Mouse (Mus musculus): ENCODE results near the gene Tlk2.

Tlk2 gene

GRCm38 (mm10) chr11:105161411-105161810 lies 17.2 kb upstream of the Tlk2 start:
- no peak for DNase-seq (ENCODE audit: low read depth, low spot score)

DNA sequence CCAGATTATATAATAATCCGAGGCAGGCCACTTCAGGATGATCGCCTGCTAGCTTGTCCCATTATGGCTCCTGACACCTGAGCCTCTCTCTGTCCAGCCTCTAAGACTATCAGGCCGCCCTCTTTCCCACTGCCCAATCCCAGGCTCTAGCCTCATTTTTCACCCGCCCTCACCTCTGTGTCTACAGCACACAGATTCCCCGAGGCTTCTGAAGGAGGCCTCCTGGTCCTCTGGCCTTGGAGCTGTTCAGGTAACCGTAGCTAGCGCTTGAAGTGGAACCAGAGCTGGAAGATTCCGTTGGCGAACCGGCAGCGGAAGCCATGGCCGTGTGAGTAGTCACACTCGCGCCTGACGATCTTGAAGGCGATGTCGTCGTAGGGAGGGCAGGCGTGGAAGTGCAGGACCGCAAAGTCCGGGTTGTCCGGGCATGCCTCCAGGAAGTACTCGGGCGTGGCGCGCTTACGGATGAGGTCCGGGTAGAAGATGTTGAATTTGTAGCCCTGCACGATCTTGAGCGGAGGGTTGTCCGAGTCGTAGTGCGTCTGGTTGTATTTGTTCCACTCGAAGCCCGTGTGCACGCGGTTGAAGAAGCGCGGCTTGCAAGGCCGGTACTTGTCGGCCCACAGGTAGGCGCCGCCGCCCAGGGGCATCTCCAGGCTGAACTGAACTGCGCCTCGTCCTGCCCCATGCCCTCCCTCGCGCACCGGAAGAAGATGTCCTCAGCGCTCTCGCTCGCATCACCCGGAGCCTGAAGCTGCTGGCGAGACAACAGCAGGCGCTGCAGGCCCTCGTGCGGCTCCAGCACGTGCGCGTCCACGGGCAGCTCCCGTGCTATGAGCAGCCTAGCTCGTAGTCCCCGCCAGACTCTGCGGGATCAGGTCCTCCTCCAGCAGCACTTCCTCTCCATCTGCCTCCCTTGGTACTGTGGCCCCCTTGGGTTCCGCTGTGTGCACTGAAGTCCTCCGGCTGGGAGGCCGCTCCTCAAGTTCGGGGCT lies 13.8 kb upstream of the Tlk2 start:
- no peak for DNase-seq (ENCODE audit: low read depth, low spot score)

- DNase-seq (ENCODE audit: low read depth, low spot score): no peak
These were observed 11.8 kb upstream of the Tlk2 start for GRCm38 (mm10) chr11:105166780-105167179.

GRCm38 (mm10) chr11:105179523-105179922 lies 916 bp downstream of the Tlk2 start:
- no peak for DNase-seq (ENCODE audit: low read depth, low spot score)

DNA sequence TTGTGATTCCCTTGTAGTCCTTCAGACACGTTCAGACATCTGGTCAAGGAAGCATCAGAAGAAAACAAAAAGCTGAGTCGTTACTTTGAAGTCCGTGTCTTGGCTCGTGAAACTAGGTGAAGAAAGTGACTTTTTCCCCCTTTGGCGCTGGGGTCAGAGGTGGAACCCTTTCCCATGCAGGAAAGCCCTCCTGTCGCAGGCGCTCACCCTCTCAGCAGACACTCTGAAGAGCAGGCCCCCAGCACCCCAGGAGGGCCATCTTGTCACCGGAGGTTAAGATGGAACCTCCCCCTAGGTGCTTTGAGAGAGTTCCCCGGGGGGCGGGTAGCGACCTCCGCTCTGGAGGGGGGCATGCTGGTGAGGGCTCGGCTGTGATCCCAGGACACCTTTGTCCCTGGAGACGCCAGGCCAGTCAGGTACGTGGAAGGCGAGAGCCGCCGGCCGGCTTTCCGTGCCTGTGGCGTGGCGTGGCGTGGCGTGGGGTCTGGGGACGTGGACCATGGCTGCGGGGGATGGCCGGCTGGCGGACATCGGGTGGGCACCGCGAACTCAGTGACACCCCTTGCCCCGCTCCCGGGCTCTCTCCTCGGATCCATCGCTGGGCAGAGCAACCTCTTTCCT lies 2.0 kb downstream of the Tlk2 start:
- DNase-seq (ENCODE audit: low read depth, low spot score): no peak

- peak; percentile 84 for DNase-seq (ENCODE audit: low read depth, low spot score)
These were observed 2.6 kb downstream of the Tlk2 start for GRCm38 (mm10) chr11:105181126-105181637.

GRCm38 (mm10) chr11:105181689-105182460 lies 3.3 kb downstream of the Tlk2 start:
- no peak for DNase-seq (ENCODE audit: low read depth, low spot score)

DNA sequence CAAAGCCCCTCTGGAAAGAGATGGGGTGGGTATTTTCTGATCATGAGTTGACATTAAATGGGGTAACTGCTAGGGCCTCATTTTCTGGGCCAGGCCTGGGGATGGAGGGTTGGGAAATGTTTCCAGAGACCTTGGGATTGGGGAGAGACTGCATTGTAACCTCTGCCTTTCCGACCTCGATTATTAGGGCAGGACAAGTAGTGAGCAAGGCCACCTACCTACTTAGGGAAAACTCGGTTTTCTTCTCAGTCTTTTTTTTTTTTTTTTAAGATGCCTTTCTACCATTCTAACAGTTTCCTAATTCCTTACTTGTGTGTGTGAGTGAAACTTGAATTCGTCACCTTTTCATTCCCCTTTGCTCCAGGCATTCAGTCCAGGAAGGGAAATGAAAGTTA lies 3.9 kb downstream of the Tlk2 start:
- no peak for DNase-seq (ENCODE audit: low read depth, low spot score)

GRCm38 (mm10) chr11:105184678-105185077 lies 6.1 kb downstream of the Tlk2 start:
- DNase-seq (ENCODE audit: low read depth, low spot score): no peak

DNA sequence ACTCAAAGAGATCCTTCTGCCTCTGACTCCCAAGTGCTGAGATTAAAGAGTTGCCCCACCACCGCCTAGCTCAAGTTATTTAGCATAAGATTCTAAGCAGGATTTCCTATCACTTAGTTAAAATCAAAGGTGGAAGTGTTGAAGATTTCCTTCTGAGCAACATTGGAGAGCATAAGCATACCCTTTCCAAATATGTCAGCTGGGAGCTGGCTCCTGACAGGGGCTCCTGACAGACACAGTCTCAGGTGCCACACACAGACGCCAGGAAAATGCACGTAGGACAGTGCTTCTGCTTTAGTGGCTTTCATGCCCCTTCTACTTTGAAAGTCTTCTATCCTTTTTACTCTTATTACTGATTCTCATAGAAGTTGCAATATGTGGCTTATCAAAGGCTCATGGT lies 13.6 kb downstream of the Tlk2 start:
- DNase-seq (ENCODE audit: low read depth, low spot score): no peak

DNA sequence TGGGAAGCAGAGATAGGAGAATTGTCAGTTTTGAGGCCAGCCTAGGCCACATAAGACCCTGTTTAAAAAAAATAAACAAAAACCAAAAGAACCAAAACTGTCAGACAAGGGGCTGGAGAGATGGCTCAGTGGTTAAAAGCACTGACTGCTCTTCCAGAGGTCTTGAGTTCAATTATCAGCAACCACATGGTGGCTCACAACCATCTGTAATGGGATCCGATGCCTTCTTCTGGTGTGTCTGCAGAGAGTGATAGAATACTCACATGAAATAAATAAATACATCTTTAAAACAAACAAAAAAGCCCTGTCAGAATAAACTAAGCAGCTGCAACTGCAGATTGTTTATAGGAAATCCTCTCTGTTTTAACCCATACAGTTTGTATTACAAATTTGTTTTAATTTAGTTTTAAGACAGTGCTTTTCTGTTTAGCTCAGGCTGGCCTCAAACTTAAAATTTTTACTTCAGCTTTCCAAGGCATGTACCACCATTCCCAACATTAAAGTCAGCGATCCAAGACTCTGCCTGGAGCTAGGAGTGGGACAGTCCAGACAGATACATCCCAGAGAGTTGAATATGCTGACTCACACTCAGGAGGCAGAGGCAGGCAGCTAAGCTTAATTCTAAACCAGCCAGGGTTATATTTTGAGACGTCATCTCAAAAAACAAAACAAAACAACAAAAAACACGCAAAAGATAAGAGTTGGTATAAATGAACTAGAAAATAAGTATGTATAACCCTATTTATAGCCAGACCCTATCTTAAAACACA lies 18.5 kb downstream of the Tlk2 start:
- no peak for DNase-seq (ENCODE audit: low read depth, low spot score)

DNA sequence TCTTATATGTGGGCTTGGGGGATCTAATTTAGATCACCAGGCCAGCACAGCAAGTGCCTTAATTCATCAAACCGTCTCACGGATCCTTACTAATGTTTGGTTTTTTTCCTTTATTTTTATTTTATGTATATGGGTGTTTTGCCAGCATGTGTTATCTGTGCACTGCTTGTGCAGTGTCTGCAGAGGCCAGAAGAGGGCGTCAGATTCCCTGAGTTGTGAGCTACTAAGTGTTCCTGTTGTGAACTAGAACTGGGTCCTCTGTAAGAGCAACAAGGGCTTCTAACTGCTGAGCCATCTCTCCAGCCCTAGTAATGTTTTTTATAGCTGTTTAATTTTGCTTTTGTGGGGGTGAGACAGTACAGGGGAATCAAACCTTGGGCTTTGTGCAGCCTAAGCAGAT lies 23.8 kb downstream of the Tlk2 start:
- DNase-seq (ENCODE audit: low read depth, low spot score): no peak

GRCm38 (mm10) chr11:105210007-105210406 lies 31.4 kb downstream of the Tlk2 start:
- DNase-seq (ENCODE audit: low read depth, low spot score): no peak

- no peak for DNase-seq (ENCODE audit: low read depth, low spot score)
These were observed 35.6 kb downstream of the Tlk2 start for GRCm38 (mm10) chr11:105214257-105214656.

GRCm38 (mm10) chr11:105217771-105218170 lies 39.2 kb downstream of the Tlk2 start:
- no peak for DNase-seq (ENCODE audit: low read depth, low spot score)

- no peak for DNase-seq (ENCODE audit: low read depth, low spot score)
These were observed 55.9 kb downstream of the Tlk2 start for GRCm38 (mm10) chr11:105234501-105234900.

- no peak for DNase-seq (ENCODE audit: low read depth, low spot score)
These were observed 62.4 kb downstream of the Tlk2 start for GRCm38 (mm10) chr11:105240991-105241390.

- DNase-seq (ENCODE audit: low read depth, low spot score): no peak
These were observed 67.8 kb downstream of the Tlk2 start for GRCm38 (mm10) chr11:105246369-105246768.

DNA sequence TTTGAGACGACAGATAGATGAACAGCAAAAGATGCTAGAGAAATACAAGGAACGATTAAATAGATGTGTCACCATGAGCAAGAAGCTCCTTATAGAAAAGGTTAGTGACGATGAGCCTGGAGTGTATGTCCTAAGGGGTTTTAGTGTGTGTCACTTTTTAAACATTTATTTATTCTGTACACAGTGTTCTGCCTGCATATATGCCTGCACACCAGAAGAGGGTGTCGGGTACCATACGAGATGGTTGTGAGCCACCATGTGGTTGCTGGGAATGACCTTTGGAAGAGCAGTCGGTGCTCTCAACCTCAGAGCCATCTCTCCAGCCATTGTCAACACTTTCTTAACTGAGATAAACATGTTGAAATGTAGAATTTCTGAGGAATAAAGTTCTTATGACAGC lies 68.2 kb downstream of the Tlk2 start:
- no peak for DNase-seq (ENCODE audit: low read depth, low spot score)

- no peak for DNase-seq (ENCODE audit: low read depth, low spot score)
These were observed 68.7 kb downstream of the Tlk2 start for GRCm38 (mm10) chr11:105247321-105247720.

DNA sequence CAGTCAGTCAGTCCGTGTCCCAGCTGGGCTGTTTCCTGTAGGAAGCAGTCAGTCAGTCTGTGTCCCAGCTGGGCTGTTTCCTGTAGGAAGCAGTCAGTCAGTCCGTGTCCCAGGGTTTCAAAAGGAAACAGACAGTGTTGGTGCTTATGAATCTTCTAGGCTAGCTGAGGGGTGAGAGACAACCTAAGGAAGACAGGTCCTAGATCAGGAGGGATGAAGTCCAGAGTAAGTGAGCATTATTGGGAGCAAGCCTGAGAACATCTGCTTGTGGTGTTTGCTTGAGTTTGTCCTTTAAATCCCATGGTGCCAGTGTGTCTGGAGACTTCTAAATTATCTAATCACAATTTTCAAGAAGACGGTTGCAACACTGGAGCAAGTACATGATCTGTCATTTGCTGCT lies 81.1 kb downstream of the Tlk2 start:
- no peak for DNase-seq (ENCODE audit: low read depth, low spot score)

Measured in brain, embryonic 18.5 days (tissue).